Mouse (Mus musculus) layer of hippocampus, adult 9-11 months (tissue): ENCODE data around the gene Cgref1.
A peak's percentile ranks its signal among the peaks of the same experiment; 100 is the strongest.

Experiments used
- DNase-seq: peaks from one replicate; pipeline ENCODE4 v3.0.0; 2022

Cgref1 gene

GRCm38 (mm10) chr5:30949654-30950326 is 4.4 kb upstream of the Cgref1 start:
- DNase-seq: peak; percentile 95

- DNase-seq: no peak
Observed at GRCm38 (mm10) chr5:30948620-30949019, 3.2 kb upstream of the Cgref1 start.

GRCm38 (mm10) chr5:30944344-30944743 is 1.0 kb downstream of the Cgref1 start:
- DNase-seq: no peak

- DNase-seq: no peak
Observed at GRCm38 (mm10) chr5:30943004-30943403, 2.4 kb downstream of the Cgref1 start.

- no peak for DNase-seq
Observed at GRCm38 (mm10) chr5:30934725-30935461, 10.5 kb downstream of the Cgref1 start.

- no peak for DNase-seq
Observed at GRCm38 (mm10) chr5:30933705-30934104, 11.7 kb downstream of the Cgref1 start.

- no peak for DNase-seq
Observed at GRCm38 (mm10) chr5:30931378-30931777, 14.0 kb downstream of the Cgref1 start.

- DNase-seq: no peak
Observed at GRCm38 (mm10) chr5:30930846-30931245, 14.5 kb downstream of the Cgref1 start.

GRCm38 (mm10) chr5:30930121-30930520 is 15.3 kb downstream of the Cgref1 start:
- peak; percentile 66 for DNase-seq

GRCm38 (mm10) chr5:30927945-30928529 is 17.4 kb downstream of the Cgref1 start:
- peak; percentile 67 for DNase-seq

GRCm38 (mm10) chr5:30926073-30926472 is 19.3 kb downstream of the Cgref1 start:
- DNase-seq: no peak

GRCm38 (mm10) chr5:30925217-30925616 is 20.2 kb downstream of the Cgref1 start:
- DNase-seq: no peak

GRCm38 (mm10) chr5:30924614-30925013 is 20.8 kb downstream of the Cgref1 start:
- DNase-seq: no peak

- no peak for DNase-seq
Observed at GRCm38 (mm10) chr5:30923119-30923518, 22.3 kb downstream of the Cgref1 start.

- DNase-seq: no peak
Observed at GRCm38 (mm10) chr5:30922581-30923041, 22.8 kb downstream of the Cgref1 start.

GRCm38 (mm10) chr5:30921256-30922033 is 23.9 kb downstream of the Cgref1 start, which contains the start of gene Khk:
TSS of gene Khk (plus strand) at chr5:30921431.
- peak; percentile 82 for DNase-seq

- DNase-seq: no peak
Observed at GRCm38 (mm10) chr5:30920621-30921020, 24.8 kb downstream of the Cgref1 start.

GRCm38 (mm10) chr5:30919831-30920614 is 25.4 kb downstream of the Cgref1 start:
- no peak for DNase-seq

- DNase-seq: no peak
Observed at GRCm38 (mm10) chr5:30918691-30919090, 26.7 kb downstream of the Cgref1 start.

GRCm38 (mm10) chr5:30917891-30918670 is 27.3 kb downstream of the Cgref1 start:
- no peak for DNase-seq

GRCm38 (mm10) chr5:30917348-30917747 is 28.0 kb downstream of the Cgref1 start:
- no peak for DNase-seq
